Comparison of ENCODE assay signal across 8 mouse cellular contexts in the genomic region with DNA sequence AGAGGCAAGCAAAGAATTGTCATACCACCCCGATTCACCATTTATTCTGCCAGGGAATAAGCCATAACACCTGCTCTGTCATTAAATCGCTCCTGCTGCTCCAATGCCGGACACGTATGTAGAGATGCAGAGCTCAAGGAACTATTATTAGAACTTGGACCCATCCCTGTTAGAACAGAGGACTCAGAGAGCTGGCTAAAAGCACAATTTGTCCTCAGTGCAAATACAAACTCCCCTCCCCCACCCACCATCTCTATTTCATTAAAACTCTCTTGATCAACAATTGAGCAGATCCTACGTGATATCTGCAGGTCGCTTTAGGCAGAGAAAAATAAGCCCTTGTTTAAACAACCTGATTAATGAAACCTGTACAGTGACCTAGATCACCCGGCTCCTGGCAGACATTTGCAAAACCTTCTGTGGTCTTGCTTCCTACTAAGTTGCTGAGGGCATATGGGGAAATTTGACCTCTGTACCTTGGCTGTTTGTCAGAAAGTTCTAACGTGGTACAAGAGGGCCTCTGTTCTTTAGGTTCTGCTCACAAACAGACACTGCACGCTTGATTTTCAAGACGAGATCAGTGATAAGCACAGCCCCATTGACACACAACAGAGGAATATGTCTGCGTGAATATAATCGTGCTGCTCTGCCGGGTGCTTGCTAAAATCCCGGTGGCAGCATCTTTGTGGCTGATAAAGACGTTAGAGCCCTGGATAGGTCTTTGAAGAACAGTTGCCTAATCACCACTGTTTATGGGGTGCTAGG. TPM values are rescaled to one million over a fixed set of nuclear protein-coding genes. Genes with fewer than 3 reads are reported as not detected.
DNase-seq lines count a peak whose midpoint lies in the region; ATAC-seq lines count a peak whose summit lies in the region.

No protein-coding gene starts in this region.

- no peaks in the 10 kb centered on the region for H3K27me3 ChIP-seq in lung, embryonic 15.5 days

- 14% methylated on average over 15 of the region's 15 CpGs for WGBS in lung, embryonic 15.5 days

- H3K9ac ChIP-seq in lung, embryonic 15.5 days, result peak overlapping the region; percentile 10; the same call in 1 of the 2 replicates

- peaks cover 29% of the 10 kb centered on the region for H3K4me1 ChIP-seq in lung, embryonic 15.5 days

- peak overlapping the region; percentile 47; the same call in 1 of the 2 replicates for H3K27ac ChIP-seq in lung, embryonic 15.5 days

- ATAC-seq in granulocyte monocyte progenitor cell, adult 5-6 weeks (replicated peaks; ENCODE audit: poor library complexity, severe bottlenecking), result peak; percentile 13
- ATAC-seq in lung, embryonic 15.5 days (ENCODE audit: borderline replicate concordance, extremely low read depth, low FRiP score, low TSS enrichment), result no peak

- H3K4me3 ChIP-seq in lung, embryonic 15.5 days, result no peak overlapping the region

- no peaks in the 10 kb centered on the region for H3K9me3 ChIP-seq in lung, embryonic 15.5 days

- H3K36me3 ChIP-seq in lung, embryonic 15.5 days, result no peaks in the 10 kb centered on the region

- peak; percentile 17 for DNase-seq in urinary bladder, postnatal 25 days (ENCODE audit: low spot score)
- DNase-seq in urinary bladder, adult 2 months (ENCODE audit: low spot score), result no peak
- peak; percentile 51 to 58 for DNase-seq in cerebellum, postnatal 10 days
- peak; percentile 67 for DNase-seq in kidney, adult 18-20 months
- peak; percentile 62 for DNase-seq in retina, postnatal 1 day
- DNase-seq in thymus, postnatal 25 days, result no peak

- H3K4me2 ChIP-seq in lung, embryonic 15.5 days, result peak overlapping the region; percentile 19; the same call in 1 of the 2 replicates

RNA-seq across cellular contexts. Expression of gene Cited2, which starts 4.3 kb away (rescaled TPM):
- 21.5 and 24.2 TPM in 2 replicates for polyA plus RNA-seq in urinary bladder, adult 2 months (2012; rRNA removed)
- total RNA-seq in granulocyte monocyte progenitor cell, adult 5-6 weeks (2014; fragmentation: Nextera tagmentation), result 96.5 and 128 TPM in 2 replicates
- 50.0 and 64.9 TPM in 2 replicates for total RNA-seq in granulocyte monocyte progenitor cell, adult 5-6 weeks (2017)
- polyA plus RNA-seq in lung, embryonic 15.5 days (2015; fragmentation: Nextera tagmentation; extraction: Ambion mirVana), result 32.5 and 32.8 TPM in 2 replicates

Comparison
In these comparisons a context has a peak if more than half of its experiments do, and no peak if none do; other contexts are left out.
1. DNase-seq: peak in urinary bladder, postnatal 25 days (single experiment), cerebellum, postnatal 10 days (2 of 2), kidney, adult 18-20 months (single experiment) and retina, postnatal 1 day (single experiment); none in urinary bladder, adult 2 months (single experiment) and thymus, postnatal 25 days (single experiment).